Mouse (Mus musculus) heart, postnatal 10 days (tissue): ENCODE measurements around the gene Itgb5. TPM values are rescaled to one million over a fixed set of nuclear protein-coding genes. Genes with fewer than 3 reads are reported as not detected.

Experiments
- DNase-seq, 2 experiments: peaks; one replicate each; pipeline ENCODE4 v3.0.0; 2021
- intact Hi-C: fragments of 180-260 bp; cut with DNase I; formaldehyde crosslinking; loops from one replicate; pipeline ENCODE4 v1.15.1; 2025
- total RNA-seq, 2 experiments: library from RNA; stranded (reverse); gene quantifications; 2 replicates each; pipeline ENCODE4 v1.2.3; 2021

Gene Itgb5
- total RNA-seq, 2 experiments from 2014 or later = 83.0 to 85.0 TPM

- DNase-seq = no peak
- intact Hi-C loops = no loop called here
Measured at GRCm38 (mm10) chr16:33895690-33896089, 66.2 kb downstream of the Itgb5 start.

- intact Hi-C loops = no loop called here
- no peak for DNase-seq
Measured at GRCm38 (mm10) chr16:33896801-33897200, 67.3 kb downstream of the Itgb5 start.

- DNase-seq = no peak
- intact Hi-C loops = no loop called here
Measured at GRCm38 (mm10) chr16:33903664-33904441, 74.4 kb downstream of the Itgb5 start.

GRCm38 (mm10) chr16:33904553-33904952 lies 75.1 kb downstream of the Itgb5 start:
- intact Hi-C loops = no loop called here
- DNase-seq = no peak

- DNase-seq = no peak
- intact Hi-C loops = no loop called here
Measured at GRCm38 (mm10) chr16:33908239-33908638, 78.8 kb downstream of the Itgb5 start.

- no peak for DNase-seq
- intact Hi-C loops = no loop called here
Measured at GRCm38 (mm10) chr16:33914997-33915396, 85.5 kb downstream of the Itgb5 start.

- peak; percentile 90 for DNase-seq
- intact Hi-C loops = loop anchor here (2.0 kb wide), 1 partner anchor 16 kb away; no protein-coding TSS in a partner anchor
Measured at GRCm38 (mm10) chr16:33916473-33917251, 87.2 kb downstream of the Itgb5 start.

- intact Hi-C loops = loop anchor here (2.0 kb wide), 1 partner anchor 15 kb away; no protein-coding TSS in a partner anchor
- peak in 1 of 2 experiments; percentile 57 for DNase-seq
Measured at GRCm38 (mm10) chr16:33917390-33917789, 87.9 kb downstream of the Itgb5 start.

- no peak for DNase-seq
- intact Hi-C loops = loop anchor here (2.0 kb wide), 1 partner anchor 15 kb away; no protein-coding TSS in a partner anchor
Measured at GRCm38 (mm10) chr16:33917926-33918325, 88.5 kb downstream of the Itgb5 start.

GRCm38 (mm10) chr16:33921514-33921913 lies 92.0 kb downstream of the Itgb5 start:
- intact Hi-C loops = loop anchor here (5.0 kb wide), 1 partner anchor 34 kb away; no protein-coding TSS in a partner anchor
- no peak for DNase-seq

- intact Hi-C loops = loop anchor here (5.0 kb wide), 1 partner anchor 35 kb away; no protein-coding TSS in a partner anchor
- no peak for DNase-seq
Measured at GRCm38 (mm10) chr16:33922111-33923000, 92.9 kb downstream of the Itgb5 start.

- no peak for DNase-seq
- intact Hi-C loops = loop anchor here (5.0 kb wide), 1 partner anchor 36 kb away; no protein-coding TSS in a partner anchor
Measured at GRCm38 (mm10) chr16:33923001-33923316, 93.5 kb downstream of the Itgb5 start.

- no peak for DNase-seq
- intact Hi-C loops = loop anchor here (5.0 kb wide), 1 partner anchor 36 kb away; no protein-coding TSS in a partner anchor
Measured at GRCm38 (mm10) chr16:33923758-33924157, 94.3 kb downstream of the Itgb5 start.

GRCm38 (mm10) chr16:33927263-33927824 lies 97.9 kb downstream of the Itgb5 start:
- intact Hi-C loops = no loop called here
- DNase-seq = no peak

- intact Hi-C loops = no loop called here
- DNase-seq = no peak
Measured at GRCm38 (mm10) chr16:33928788-33929462, 99.5 kb downstream of the Itgb5 start.

GRCm38 (mm10) chr16:33930785-33931184 lies 101.3 kb downstream of the Itgb5 start:
- DNase-seq = peak; percentile 72 to 74
- intact Hi-C loops = no loop called here

- intact Hi-C loops = loop anchor here (2.0 kb wide), 1 partner anchor 15 kb away; no protein-coding TSS in a partner anchor
- no peak for DNase-seq
Measured at GRCm38 (mm10) chr16:33931682-33932081, 102.2 kb downstream of the Itgb5 start.

GRCm38 (mm10) chr16:33932126-33932525 lies 102.7 kb downstream of the Itgb5 start:
- DNase-seq = peak; percentile 47
- intact Hi-C loops = loop anchor here (2.0 kb wide), 1 partner anchor 15 kb away; no protein-coding TSS in a partner anchor

GRCm38 (mm10) chr16:33933411-33933810 lies 103.9 kb downstream of the Itgb5 start:
- no peak for DNase-seq
- intact Hi-C loops = loop anchor here (2.0 kb wide), 1 partner anchor 17 kb away; no protein-coding TSS in a partner anchor
